Mouse (Mus musculus): ENCODE measurements around the gene St5. TPM values are rescaled to one million over a fixed set of nuclear protein-coding genes. Genes with fewer than 3 reads are reported as not detected.

Gene St5
- total RNA-seq (2022), result 10 to 100 TPM; 33.1 to 57.0 (median 46.1) TPM

- peak; percentile 86 to 91 for DNase-seq (ENCODE audit: low spot score in 2 of 2)
Observed at GRCm38 (mm10) chr7:109703190-109704015, at the start of gene St5, which contains the start of gene Akip1. Gene St5 (minus strand): TSS chr7:109703605. Gene Akip1 (plus strand): TSS chr7:109703690.

GRCm38 (mm10) chr7:109752008-109752925 lies 48.9 kb upstream of the St5 start, which contains the start of gene Tmem9b:
Gene Tmem9b (minus strand): TSS chr7:109752875.
- peak; percentile 49 to 77 for DNase-seq (ENCODE audit: low spot score in 2 of 2)

GRCm38 (mm10) chr7:109751427-109752007 lies 48.1 kb upstream of the St5 start:
- no peak for DNase-seq (ENCODE audit: low spot score in 2 of 2)

GRCm38 (mm10) chr7:109747747-109748146 lies 44.3 kb upstream of the St5 start:
- DNase-seq (ENCODE audit: low spot score in 2 of 2), result no peak

GRCm38 (mm10) chr7:109741703-109742102 lies 38.3 kb upstream of the St5 start:
- DNase-seq (ENCODE audit: low spot score in 2 of 2), result no peak

- no peak for DNase-seq (ENCODE audit: low spot score in 2 of 2)
Observed at GRCm38 (mm10) chr7:109741060-109741459, 37.7 kb upstream of the St5 start.

- DNase-seq (ENCODE audit: low spot score in 2 of 2), result no peak
Observed at GRCm38 (mm10) chr7:109739822-109740370, 36.5 kb upstream of the St5 start.

GRCm38 (mm10) chr7:109734806-109735205 lies 31.4 kb upstream of the St5 start:
- DNase-seq (ENCODE audit: low spot score in 2 of 2), result no peak

GRCm38 (mm10) chr7:109731626-109732025 lies 28.2 kb upstream of the St5 start, which contains the start of gene Ascl3:
Gene Ascl3 (minus strand): TSS chr7:109731726.
- DNase-seq (ENCODE audit: low spot score in 2 of 2), result no peak

- no peak for DNase-seq (ENCODE audit: low spot score in 2 of 2)
Observed at GRCm38 (mm10) chr7:109723697-109724096, 20.3 kb upstream of the St5 start, which contains the start of gene BC051019. Gene BC051019 (minus strand): TSS chr7:109723850.

GRCm38 (mm10) chr7:109723114-109723513 lies 19.7 kb upstream of the St5 start:
- no peak for DNase-seq (ENCODE audit: low spot score in 2 of 2)

- DNase-seq (ENCODE audit: low spot score in 2 of 2), result no peak
Observed at GRCm38 (mm10) chr7:109722618-109723017, 19.2 kb upstream of the St5 start.

GRCm38 (mm10) chr7:109719286-109719685 lies 15.9 kb upstream of the St5 start:
- peak in 1 of 2 experiments; percentile 38 for DNase-seq (ENCODE audit: low spot score in 2 of 2)

- no peak for DNase-seq (ENCODE audit: low spot score in 2 of 2)
Observed at GRCm38 (mm10) chr7:109713434-109713982, 10.1 kb upstream of the St5 start.

- no peak for DNase-seq (ENCODE audit: low spot score in 2 of 2)
Observed at GRCm38 (mm10) chr7:109712198-109712597, 8.8 kb upstream of the St5 start.

GRCm38 (mm10) chr7:109710069-109710468 lies 6.7 kb upstream of the St5 start:
- DNase-seq (ENCODE audit: low spot score in 2 of 2), result no peak

- no peak for DNase-seq (ENCODE audit: low spot score in 2 of 2)
Observed at GRCm38 (mm10) chr7:109708961-109709382, 5.6 kb upstream of the St5 start.

GRCm38 (mm10) chr7:109707023-109707785 lies 3.8 kb upstream of the St5 start:
- DNase-seq (ENCODE audit: low spot score in 2 of 2), result no peak

GRCm38 (mm10) chr7:109704461-109704860 lies 1.1 kb upstream of the St5 start:
- no peak for DNase-seq (ENCODE audit: low spot score in 2 of 2)

GRCm38 (mm10) chr7:109704016-109704377 lies 592 bp upstream of the St5 start:
- DNase-seq (ENCODE audit: low spot score in 2 of 2), result no peak

All from layer of hippocampus, adult 8-10 months (tissue).